Mouse (Mus musculus) G1E (cell line): Measurements from ENCODE around the gene Tbc1d10b.

Experiments used
- CTCF ChIP-seq: IDR thresholded peaks from 2 replicates; pipeline ENCODE4 v1.5.1; 2012; ENCODE audit warnings: low read depth, low read length, inconsistent platforms, mixed read lengths
- TAL1 ChIP-seq: conservative IDR thresholded peaks from 2 replicates; pipeline ENCODE4 v1.6.1; 2012; ENCODE audit warnings: low read depth, low read length, inconsistent platforms, mixed read lengths

GRCm38 (mm10) chr7:127183828-127184227, 24.4 kb downstream of the Tbc1d10b start:
- no peak for TF ChIP-seq TAL1
- TF ChIP-seq CTCF = 0 out of 2 replicates have a peak, but pooled peaks have one; percentile 29
